Mouse (Mus musculus) gonadal fat pad, adult 2 months (tissue): ENCODE data around the gene Zdhhc14. TPM values are rescaled to one million over a fixed set of nuclear protein-coding genes. Genes with fewer than 3 reads are reported as not detected.
"Not testable (repeated sequence)": the region's sequence is repeated elsewhere in the genome, so short reads cannot be mapped to it uniquely, and the experiment has no call there.

Source experiments
- DNase-seq: peaks from one replicate; pipeline ENCODE4 v3.0.0-alpha.2; 2012; ENCODE audit warnings: low read depth
- polyA plus RNA-seq: library from polyadenylated mRNA; depleted of rRNA; stranded (reverse); fragments of >200 nt; gene quantifications from 2 replicates; pipeline ENCODE4 v1.2.3, GENCODE M21; 2012

The Zdhhc14 gene
- polyA plus RNA-seq, 1 experiment, result 1.7 TPM

DNA sequence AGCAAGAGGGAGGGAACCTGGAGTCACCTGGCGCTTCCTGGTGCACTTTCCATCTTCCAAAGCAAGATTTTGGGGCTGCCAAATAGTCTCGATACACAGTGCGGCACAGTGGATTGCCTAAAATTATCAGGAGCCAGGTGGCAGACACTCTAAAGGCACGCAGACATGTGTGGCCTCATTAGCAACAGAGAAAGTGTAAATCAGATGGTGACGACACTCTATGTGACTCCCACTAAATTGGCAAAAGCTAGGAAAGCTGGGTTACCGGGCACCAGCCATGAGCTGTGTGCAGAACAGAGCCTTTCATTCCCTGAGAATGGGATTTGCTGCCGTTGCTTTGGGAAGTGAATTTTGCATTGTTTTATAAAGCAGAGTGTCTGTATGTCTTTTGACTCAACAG, 115.0 kb downstream of the Zdhhc14 start:
- DNase-seq, result no peak

DNA sequence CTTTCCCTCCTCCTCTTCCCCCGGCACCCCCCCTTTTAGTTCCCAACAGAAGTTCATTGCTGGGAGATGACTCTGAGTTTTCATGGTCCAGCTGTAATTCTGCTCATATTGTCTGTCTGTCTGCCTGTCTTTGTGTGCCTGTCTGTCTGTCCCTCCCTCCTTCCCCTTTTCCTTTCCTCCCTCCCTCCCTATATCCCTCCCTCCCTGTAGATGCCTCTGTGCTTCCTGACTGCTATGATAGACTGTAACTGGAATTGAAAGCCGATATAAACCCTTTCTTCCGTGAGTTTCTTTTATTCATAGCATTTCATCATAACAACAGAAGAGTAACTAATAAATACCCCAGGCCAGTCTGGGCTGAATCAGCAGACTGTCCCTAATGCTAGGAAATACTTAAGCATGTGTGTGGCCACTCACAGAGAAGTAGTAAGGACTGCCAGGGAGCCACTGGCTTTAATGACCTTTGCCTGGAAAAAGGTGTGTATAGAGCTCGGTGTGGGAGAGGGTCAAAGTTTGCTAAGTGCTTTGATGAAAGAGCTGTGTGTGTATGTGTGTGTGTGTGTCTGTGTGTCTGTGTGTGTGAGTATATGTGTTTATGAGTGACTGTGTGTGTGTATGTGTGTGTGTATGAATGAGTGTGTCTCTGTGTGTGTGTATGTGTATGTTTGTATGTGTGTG, 117.7 kb downstream of the Zdhhc14 start:
- no peak for DNase-seq

DNA sequence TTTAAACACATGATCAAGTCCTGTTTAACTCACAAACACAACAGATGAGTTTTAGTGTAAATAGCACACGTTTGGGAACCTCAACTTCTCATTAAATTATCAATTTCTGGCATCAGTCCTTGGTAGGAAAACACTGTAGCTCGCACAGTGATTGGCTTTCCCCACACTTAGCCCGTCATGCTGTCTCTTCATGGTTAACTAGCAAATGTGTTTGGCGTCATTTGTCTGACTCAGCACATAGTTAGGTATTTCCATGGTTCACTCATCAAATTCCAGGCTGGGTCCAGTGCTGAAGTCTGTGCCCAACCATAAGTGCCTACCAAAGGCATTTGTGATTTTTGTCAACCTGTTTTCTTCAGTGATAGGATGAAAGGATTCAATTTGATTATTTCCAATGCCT, 119.9 kb downstream of the Zdhhc14 start:
- no peak for DNase-seq

DNA sequence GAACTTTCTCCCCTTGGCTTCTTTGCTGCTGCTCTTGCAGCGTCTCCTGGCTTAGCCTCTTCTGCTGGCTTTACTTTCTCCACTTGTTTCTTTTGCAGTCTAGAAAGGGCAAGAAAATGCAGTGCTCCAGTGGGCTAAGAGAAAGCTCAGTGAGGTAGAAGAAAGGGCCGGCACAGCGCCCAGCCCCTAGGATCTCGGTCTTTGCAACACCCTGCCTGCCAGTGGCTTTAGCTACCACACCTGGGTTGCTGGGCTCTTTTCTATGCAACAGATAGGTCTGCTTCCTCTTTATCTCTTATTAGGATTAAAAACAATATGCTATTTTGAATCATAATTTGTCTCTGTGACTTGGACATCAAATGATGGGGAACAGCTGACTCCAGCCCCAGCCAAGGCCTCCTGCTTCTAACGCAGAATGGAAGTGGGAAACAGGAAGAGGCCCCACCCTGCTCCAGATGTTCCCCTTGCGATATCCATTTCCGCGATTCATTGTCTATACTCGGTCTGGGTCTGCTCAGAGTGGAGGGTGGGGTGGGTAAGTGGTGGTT, 122.5 kb downstream of the Zdhhc14 start:
- DNase-seq, result no peak

DNA sequence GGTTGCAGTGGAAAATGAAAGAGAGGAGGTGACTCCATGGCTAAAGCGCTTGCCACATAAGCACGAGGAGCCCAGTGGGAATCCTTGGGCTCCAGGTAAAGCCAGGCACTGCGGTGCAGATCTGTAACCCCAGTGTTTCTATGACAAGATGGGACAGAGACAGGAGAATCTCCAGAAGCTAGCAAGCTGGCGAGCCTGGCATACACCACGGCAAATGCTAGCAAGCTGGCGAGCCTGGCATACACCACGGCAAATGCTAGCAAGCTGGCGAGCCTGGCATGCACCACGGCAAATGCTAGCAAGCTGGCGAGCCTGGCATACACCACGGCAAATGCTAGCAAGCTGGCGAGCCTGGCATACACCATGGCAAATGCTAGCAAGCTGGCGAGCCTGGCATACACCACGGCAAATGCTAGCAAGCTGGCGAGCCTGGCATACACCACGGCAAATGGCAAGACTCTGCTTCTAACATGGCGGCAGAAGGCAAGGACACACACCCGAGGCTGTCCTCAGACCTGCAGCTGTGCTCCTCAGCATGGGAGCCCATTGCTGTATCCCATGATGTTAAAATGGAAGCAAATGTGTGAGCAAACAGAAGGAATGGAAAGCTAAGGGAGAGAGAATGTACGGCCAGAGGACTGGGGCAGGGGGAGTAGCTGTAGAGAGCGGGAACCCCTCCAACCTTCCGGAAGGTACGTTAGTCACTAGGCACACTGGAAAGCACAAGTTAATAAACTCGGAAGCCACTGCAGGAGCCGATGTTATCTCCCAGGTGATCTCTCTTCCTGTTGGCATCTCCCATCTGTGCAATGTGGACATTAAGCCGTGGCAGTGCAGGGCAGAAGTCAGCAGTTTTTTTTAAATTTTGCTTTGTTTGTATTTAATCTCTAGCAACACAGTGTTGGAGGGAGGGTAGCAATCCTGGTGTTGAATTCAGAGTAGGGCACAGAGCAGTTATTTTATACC, 129.6 kb downstream of the Zdhhc14 start:
- DNase-seq, result no peak

DNA sequence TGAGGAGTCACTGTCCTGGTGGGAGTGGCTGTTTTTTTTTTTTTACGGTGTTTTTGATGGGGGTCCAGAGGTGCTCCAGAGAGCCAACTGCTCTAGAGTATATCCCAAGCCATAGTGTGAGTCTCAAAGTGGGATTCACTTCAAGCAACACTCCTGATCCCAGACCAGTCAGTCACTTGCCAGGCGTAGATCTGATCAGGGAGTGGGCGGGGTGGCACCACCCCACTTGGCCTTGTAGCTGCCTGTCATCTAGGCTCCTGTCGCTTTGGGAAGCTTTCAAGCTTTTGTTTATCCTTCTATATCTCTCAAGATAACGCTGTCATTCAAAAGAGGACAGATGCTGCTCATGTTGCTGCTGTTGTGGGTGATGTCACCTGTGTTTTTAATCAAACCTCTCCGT, 130.4 kb downstream of the Zdhhc14 start:
- no peak for DNase-seq

DNA sequence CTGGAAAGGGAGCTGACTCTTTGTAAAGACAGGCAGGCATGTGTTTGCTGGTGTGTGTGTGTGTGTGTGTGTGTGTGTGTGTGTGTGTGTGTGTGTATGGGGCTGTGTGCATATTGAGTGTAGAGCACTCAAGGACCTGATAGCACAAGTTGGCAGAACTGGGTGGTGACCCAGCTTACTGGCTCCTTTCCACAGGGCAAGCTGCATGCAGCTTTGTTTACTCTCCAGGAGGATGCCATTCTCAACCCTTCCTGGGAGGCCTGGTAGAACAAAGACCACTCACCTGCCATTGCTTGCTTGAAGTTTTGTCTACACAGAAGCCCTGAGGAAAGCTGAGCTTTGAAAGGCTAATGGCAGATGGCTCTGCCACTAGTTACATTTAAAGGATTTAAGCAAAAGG, 130.8 kb downstream of the Zdhhc14 start:
- DNase-seq, result no peak

DNA sequence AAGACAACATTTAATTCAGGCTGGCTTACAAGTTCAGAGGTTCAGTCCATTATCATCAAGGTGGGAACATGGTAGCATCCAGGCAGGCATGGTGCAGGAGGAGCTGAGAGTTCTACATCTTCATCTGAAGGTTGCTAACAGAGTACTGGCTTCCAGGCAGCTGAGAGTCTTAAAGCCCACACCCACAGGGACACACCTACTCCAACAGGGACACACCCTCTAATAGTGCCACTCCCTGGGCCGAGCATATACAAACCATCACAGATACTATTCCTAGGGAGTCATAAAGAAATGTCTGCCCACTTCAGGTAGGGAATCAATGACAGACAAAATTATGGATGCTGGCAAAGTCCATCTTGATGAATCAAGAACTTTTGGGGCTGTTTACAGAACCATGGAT, 132.5 kb downstream of the Zdhhc14 start:
- not testable (repeated sequence) for DNase-seq

DNA sequence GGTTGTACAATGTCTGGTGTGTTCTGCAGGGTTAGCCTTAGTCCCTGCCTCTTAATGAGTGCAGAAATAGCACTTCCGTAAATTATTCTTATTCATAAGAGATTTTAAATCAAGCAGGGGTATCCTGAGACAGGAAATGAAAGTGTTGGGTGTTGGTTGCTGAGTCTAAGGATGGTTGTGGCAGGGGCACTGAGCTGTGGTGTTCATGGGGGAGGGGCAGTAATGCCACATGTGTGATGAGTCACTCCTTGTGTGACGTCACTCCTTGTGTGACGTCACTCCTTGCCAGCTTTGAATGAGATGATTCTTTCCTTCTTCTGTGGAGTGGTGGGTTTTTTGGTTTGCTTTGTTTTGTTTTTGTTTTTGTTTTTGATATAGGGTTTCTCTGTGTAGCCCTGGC, 134.0 kb downstream of the Zdhhc14 start:
- no peak for DNase-seq

DNA sequence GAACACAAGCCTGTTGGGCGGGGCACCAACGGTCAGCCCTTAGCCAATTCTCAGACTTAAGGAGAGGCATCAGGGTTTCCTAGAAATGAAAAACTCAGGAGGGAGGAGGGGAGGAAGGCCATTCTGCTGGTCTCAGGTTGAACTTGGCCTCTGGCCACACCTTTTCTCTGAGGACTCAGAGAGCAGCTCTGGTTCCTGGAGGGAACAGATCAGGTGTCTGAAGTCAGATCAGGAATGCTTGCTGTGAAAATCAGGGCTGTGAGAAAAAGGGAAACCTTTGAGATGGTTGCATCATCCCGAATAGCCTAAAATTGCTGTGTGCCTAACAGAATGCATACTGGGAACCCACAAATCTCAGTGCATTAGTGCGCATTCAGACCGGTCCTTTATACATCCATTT, 135.3 kb downstream of the Zdhhc14 start:
- DNase-seq, result no peak

DNA sequence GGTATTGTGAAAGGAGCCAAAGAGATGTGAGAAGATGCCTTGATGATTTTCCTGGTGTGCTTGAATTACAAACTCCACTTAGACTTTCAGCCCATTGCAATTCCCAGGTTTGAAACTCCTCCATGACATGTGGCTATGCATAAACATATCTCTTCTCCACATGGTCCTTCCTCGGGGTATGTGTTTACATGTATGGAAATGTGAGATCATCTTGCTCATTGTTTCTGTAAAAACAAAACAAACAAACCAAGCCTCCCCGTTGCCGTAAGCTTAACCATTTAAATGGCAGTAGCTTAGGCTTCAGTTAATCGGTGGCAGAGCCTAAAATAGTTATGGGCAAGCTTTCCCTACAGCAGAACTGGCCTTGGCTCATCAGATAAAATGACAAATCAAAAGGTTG, 137.3 kb downstream of the Zdhhc14 start:
- no peak for DNase-seq

DNA sequence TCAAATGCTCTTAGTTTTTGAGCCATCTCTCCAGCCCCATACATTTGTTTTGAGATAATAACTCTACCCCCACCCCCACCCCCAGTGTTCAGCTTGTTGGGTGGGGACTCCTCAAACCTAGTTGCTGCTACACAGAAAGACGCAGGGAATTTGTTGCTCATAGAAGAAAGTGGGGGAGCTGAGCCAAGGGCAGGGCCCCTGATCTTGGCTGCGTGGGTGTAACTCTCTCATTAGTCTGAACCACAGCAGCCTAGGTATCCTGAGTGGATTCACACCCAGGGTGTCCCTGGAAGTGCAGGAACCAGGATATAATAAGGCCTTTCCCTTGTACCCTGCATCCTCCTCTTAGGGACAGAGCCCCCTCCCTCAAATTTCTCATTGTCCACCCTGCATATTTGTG, 142.9 kb downstream of the Zdhhc14 start:
- no peak for DNase-seq

DNA sequence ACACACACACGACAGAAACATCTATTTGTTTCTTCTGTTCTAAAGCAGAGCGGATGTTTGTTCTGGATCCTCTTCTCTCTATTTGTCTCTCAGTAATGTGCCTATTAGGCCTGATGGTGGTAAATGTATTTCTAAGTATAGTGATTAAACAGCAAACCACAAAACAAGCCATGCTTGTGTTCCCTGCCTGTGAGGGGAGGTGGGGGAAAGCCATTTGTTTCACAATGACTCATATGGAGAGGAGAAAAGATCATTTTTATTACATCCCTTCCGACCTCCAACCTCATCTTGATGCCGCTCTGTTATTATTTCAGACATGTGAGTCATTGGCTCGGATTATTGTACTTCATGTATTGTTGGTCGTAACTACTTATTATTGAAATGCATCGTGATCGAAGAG, 149.1 kb downstream of the Zdhhc14 start:
- DNase-seq, result no peak

DNA sequence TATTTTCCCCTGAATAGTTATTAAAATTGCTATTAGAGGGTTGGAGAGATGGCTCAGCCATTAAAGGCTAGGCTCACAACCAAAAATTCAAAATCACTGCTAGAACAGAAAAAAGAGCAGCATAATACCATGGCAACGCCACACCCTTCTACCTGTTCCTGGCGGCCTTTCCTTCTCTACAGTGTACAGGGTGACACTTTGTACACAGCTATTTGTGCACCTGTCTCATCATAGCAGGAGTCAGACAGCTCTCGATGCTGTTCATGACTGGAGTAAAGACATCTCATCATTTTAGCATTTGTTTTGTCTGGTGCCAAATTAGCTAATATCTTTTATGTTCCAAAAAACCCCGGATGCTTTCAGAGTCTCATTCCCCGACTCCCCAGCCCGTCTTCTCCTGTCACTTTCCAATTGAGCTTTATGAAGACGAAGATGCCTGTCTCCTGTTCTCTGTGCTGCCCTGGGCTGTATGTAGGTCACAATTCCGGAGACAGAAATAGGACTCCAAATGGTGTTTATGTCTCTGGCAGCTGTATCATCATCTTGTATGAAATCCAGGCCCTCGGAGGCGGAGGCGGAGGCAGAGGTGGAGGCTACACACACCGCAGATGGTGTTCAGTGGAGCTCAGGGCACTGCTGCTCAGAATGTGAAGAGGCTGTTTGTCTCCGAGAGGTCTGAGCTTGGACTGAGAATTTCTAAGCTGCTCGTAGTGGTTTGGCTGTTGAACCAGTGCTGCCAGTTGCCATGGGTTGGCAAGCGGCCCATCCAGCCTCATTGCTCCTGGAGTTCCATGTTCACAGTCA, 150.8 kb downstream of the Zdhhc14 start:
- DNase-seq, result no peak

DNA sequence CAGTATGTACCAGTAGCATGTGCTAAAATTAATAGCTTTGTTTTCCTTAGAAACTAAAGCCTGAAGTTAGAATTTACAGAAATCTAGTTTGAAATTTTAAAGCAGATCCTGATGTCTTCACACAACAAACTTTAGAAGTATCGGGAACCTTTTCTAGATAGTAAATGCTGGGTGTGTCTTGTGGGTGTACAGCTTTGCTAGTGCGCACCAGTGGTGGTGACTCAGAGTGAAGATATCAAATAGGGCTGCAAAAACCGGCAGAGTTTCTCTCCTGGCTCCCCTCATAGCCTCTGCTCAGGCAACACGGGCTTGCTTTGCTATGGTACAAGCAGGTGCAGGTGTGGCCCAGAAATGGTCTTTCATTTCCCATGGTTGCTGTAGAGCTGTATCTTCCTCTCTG, 157.8 kb downstream of the Zdhhc14 start:
- no peak for DNase-seq

DNA sequence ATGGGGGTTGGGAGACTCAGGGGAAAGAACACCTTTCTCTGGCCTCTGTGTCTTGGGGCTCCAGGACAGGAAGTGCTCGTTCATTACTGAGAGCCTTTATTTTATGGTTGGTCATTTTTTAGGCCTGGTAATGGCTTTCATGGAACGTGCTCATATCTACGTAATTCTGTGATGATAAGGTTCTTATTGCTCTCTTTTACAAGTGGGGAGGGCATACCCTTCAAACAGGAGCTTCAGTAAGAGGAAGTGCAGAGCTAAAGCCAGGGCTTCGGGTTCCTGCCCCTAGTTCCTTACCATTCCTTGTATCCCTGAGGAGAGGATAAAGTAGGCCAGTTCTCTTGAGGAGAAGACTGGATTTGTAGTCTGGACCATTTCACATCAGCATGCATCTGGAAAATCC, 158.3 kb downstream of the Zdhhc14 start:
- DNase-seq, result no peak

DNA sequence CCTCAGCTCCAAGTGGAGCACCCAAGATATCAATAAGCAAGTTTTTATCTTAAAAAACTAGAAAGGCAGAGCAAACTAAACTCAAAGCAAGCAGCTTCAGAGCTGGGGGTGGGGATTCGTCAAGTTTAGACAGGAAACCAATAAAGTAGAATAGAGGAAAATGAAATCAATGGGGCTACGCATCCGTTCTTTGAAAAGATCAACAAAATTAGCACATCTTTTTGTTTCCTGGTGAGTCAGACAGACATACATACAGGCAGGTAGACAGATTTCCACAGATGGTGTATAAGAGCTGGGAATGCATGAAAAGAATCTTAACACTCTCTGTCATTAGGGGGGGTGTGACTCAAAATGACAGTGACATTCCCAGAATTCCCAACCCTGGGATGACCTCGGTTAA, 159.2 kb downstream of the Zdhhc14 start:
- DNase-seq, result no peak

DNA sequence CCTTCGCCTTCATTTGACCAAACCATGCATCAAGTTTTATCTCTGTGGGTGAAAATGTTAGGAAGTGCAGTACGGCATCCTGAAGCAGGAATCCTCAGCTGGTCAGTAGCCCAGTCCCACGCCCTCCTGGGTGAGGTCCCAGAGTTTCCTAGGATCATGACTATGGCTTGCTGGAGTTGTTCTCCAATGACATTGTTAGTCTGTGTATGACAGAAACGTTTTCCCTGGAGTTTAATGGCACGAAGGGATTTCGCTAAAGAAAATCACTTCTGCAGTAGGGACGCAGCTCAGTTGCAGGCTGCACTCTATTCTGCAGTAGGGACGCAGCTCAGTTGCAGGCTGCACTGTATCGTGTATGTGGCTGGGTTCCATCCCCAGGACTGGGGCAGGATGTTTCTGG, 161.6 kb downstream of the Zdhhc14 start:
- DNase-seq, result no peak

DNA sequence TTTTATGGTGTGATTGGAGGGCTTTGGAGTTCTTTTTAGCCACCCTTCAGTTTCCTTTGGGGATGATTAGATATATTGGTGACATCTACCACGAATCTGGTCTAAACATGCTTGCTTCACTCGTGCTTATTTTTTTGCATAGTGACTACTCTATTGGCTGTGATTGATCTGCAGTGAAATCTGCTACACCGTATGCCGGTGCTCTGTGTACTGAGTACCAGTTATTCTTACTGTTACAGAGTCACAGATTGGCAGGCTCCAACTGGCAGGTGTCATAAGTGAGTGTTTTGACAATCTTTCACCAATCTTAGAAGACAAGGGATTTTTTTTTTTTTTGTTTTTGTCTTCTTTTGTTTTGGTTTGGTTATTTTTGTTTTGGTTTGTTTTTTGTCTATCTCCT, 163.2 kb downstream of the Zdhhc14 start:
- no peak for DNase-seq

DNA sequence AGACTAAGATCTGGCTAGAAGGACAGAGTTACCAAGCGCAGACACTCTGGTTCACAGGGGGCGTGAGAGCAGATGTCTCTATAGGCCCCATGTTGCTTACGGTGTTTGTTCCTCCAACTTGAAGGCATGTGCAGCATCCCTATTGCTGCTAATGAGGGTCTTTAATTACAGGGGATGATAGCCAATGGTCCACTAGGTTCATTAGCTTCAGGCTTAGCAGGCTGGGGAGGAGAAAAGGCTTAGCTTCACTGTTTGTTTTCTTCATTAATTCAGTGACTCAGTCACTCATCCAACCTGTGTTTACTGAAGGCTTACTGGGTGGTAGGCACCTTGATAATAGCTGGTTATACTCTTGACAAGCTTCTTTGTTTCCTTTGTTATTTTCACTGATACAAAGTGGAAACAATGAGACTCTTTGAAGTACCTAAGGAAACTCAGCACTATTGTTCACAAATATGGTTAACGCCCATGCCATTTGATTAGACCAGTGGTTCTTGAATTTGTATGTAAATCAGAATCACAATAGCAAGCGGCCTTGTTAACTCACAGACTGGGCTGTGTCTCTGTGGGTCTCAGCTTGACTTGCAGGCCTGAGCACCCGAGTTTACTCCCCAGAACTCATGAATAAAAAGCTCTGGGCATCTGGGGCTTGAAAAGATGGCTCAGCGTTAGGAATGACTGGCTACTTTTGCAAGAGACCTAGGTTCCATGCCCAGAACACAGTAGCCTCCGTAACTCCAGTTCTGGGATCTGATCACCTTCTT, 168.1 kb downstream of the Zdhhc14 start:
- no peak for DNase-seq

DNA sequence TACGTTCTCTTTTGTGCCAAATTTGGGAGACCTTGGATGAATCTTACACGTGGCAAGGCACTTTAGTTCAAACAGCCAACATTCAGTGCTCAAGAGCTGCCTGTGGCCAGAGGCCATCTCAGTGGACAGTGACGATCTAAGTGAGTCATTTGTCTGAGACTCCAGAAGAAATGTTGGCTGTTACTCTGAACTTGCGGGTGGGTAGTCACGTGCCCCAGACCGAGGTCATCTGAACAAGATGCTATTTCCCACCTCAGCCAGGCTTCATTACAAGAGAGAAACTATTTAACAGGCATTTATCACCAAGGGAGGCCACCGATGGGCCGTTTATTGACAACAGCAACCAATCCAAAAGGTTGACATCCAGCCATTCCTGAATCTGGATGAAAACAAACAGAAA, 174.3 kb downstream of the Zdhhc14 start:
- no peak for DNase-seq
